Mouse (Mus musculus) mouse trophoblast stem cell (cell line): ENCODE measurements around the gene Cgn.

Experiments used
- in situ Hi-C, 2 experiments: fragments of 300-500 bp; cut with MseI, MboI; formaldehyde crosslinking; loops; 2 replicates in 1 of 2; 3 replicates in 1 of 2; pipeline ENCODE4 v1.15.1; 2025

Cgn gene

GRCm38 (mm10) chr3:94786367-94786835 lies at the start of gene Cgn:
TSS of gene Cgn (minus strand) at chr3:94786492.
- in situ Hi-C loops, result no loop called here

- in situ Hi-C loops, result no loop called here
Measured at GRCm38 (mm10) chr3:94835396-94835795, 49.1 kb upstream of the Cgn start.

- in situ Hi-C loops, result no loop called here
Measured at GRCm38 (mm10) chr3:94833358-94833757, 47.1 kb upstream of the Cgn start.

GRCm38 (mm10) chr3:94832701-94833100 lies 46.4 kb upstream of the Cgn start:
- in situ Hi-C loops, result no loop called here

GRCm38 (mm10) chr3:94832100-94832499 lies 45.8 kb upstream of the Cgn start:
- in situ Hi-C loops, result no loop called here

- in situ Hi-C loops, result no loop called here
Measured at GRCm38 (mm10) chr3:94824110-94824509, 37.8 kb upstream of the Cgn start.

- in situ Hi-C loops, result no loop called here
Measured at GRCm38 (mm10) chr3:94822082-94822481, 35.8 kb upstream of the Cgn start.

- in situ Hi-C loops, result no loop called here
Measured at GRCm38 (mm10) chr3:94821008-94821638, 34.8 kb upstream of the Cgn start.

GRCm38 (mm10) chr3:94819452-94820425 lies 33.4 kb upstream of the Cgn start:
- in situ Hi-C loops, result no loop called here

GRCm38 (mm10) chr3:94817731-94818130 lies 31.4 kb upstream of the Cgn start:
- in situ Hi-C loops, result no loop called here

- in situ Hi-C loops, result no loop called here
Measured at GRCm38 (mm10) chr3:94815603-94816002, 29.3 kb upstream of the Cgn start.

- in situ Hi-C loops, result no loop called here
Measured at GRCm38 (mm10) chr3:94814663-94815062, 28.4 kb upstream of the Cgn start.

GRCm38 (mm10) chr3:94814063-94814462 lies 27.8 kb upstream of the Cgn start:
- in situ Hi-C loops, result no loop called here

GRCm38 (mm10) chr3:94813651-94814050 lies 27.4 kb upstream of the Cgn start:
- in situ Hi-C loops, result no loop called here

- in situ Hi-C loops, result no loop called here
Measured at GRCm38 (mm10) chr3:94811628-94812027, 25.3 kb upstream of the Cgn start.

GRCm38 (mm10) chr3:94808296-94808695 lies 22.0 kb upstream of the Cgn start:
- in situ Hi-C loops, result no loop called here

GRCm38 (mm10) chr3:94804976-94805375 lies 18.7 kb upstream of the Cgn start:
- in situ Hi-C loops, result no loop called here

- in situ Hi-C loops, result no loop called here
Measured at GRCm38 (mm10) chr3:94804146-94804545, 17.9 kb upstream of the Cgn start.

- in situ Hi-C loops, result no loop called here
Measured at GRCm38 (mm10) chr3:94796181-94796580, 9.9 kb upstream of the Cgn start.

GRCm38 (mm10) chr3:94795596-94796140 lies 9.4 kb upstream of the Cgn start:
- in situ Hi-C loops, result no loop called here

- in situ Hi-C loops, result no loop called here
Measured at GRCm38 (mm10) chr3:94794359-94794758, 8.1 kb upstream of the Cgn start.

GRCm38 (mm10) chr3:94793672-94794071 lies 7.4 kb upstream of the Cgn start:
- in situ Hi-C loops, result no loop called here
